Mouse (Mus musculus) neural tube, embryonic 14.5 days (tissue): ENCODE results near the gene Rcvrn. TPM values are rescaled to one million over a fixed set of nuclear protein-coding genes. Genes with fewer than 3 reads are reported as not detected.

Experiments used
- ATAC-seq: fragments of 200-750 bp; cut with Nextera tagmentation; 2 replicates; pipeline ENCODE4 v1.8.0; 2017; ENCODE audit warnings: low read depth, mild to moderate bottlenecking, moderate TSS enrichment, moderate library complexity
- H3K27ac ChIP-seq: fragments of 300-500 bp; sonication (generic); 2 replicates; pipeline ENCODE4 v1.5.1; 2014; ENCODE audit warnings: low read depth, mild to moderate bottlenecking, control low read depth, low read length, moderate library complexity, mixed read lengths
- H3K27me3 ChIP-seq: fragments of 300-500 bp; sonication (generic); 2 replicates; pipeline ENCODE4 v1.6.1; 2014; ENCODE audit warnings: low read length; ENCODE audit not compliant: control insufficient read depth, insufficient read depth
- H3K36me3 ChIP-seq: fragments of 300-500 bp; sonication (generic); 2 replicates; pipeline ENCODE4 v1.6.1; 2014; ENCODE audit warnings: low read length, mixed read lengths; ENCODE audit not compliant: control insufficient read depth, insufficient read depth
- H3K4me1 ChIP-seq: fragments of 300-500 bp; sonication (generic); 2 replicates; pipeline ENCODE4 v1.6.1; 2014; ENCODE audit warnings: low read length; ENCODE audit not compliant: control insufficient read depth, insufficient read depth
- H3K4me2 ChIP-seq: fragments of 300-500 bp; sonication (generic); 2 replicates; pipeline ENCODE4 v1.6.1; 2014; ENCODE audit warnings: mild to moderate bottlenecking, low read depth, low read length, control low read depth
- H3K4me3 ChIP-seq: fragments of 300-500 bp; sonication (generic); 2 replicates; pipeline ENCODE4 v1.5.1; 2014; ENCODE audit warnings: low read depth, low read length, control low read depth, mixed read lengths
- H3K9ac ChIP-seq: fragments of 300-500 bp; sonication (generic); replicated peaks from 2 replicates; pipeline ENCODE4 v1.6.1; 2014; ENCODE audit warnings: low read depth, mild to moderate bottlenecking, control low read depth, low read length, mixed read lengths
- H3K9me3 ChIP-seq: fragments of 300-500 bp; sonication (generic); 2 replicates; pipeline ENCODE4 v1.6.1; 2016; ENCODE audit warnings: low read length; ENCODE audit not compliant: control insufficient read depth
- WGBS: fragments of 180-500 bp; shearing (Covaris S2); extraction: QIAGEN DNeasy Blood & Tissue Kit; methylation state at CpG from one replicate; pipeline ENCODE4 v1.1.7; 2014; 5-methylcytosine and 5-hydroxymethylcytosine counted together
- polyA plus RNA-seq: library from polyadenylated mRNA; unstranded; fragments of >200 nt; fragmentation: Nextera tagmentation; extraction: Ambion mirVana; gene quantifications from 2 replicates; pipeline ENCODE4 v1.2.1, GENCODE M21; 2014

Gene Rcvrn
- polyA plus RNA-seq, 1 experiment from 2014 or later: not detected

DNA sequence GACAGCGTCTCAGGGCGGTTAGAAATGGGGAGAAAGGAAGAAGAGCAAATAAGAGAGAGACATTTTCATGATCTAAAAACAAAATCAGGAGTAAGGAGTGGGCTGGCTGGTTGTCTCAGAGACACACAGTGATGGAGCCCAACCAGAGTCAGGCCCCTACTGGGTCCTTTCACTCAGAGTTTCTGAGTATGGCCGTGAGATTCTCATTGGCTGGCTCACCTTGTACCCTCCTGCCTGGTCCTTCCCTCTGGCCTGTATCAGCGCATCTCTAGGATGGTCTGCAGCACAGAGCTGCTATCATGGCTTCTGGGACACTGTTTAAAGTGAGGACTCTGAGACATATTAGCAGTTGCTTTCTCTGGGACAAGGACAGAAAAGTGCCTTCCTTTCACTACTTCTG, 40.6 kb upstream of the Rcvrn start:
- Histone ChIP-seq H3K9ac (no peak overlapping the region), H3K4me2 (no peak overlapping the region), H3K4me3 (no peak overlapping the region), H3K27me3 (no peaks in the 10 kb centered on the region), H3K4me1 (0 out of 2 replicates have a peak, but pooled peaks cover 5% of the 10 kb centered on the region), H3K9me3 (no peaks in the 10 kb centered on the region), H3K36me3 (no peaks in the 10 kb centered on the region), H3K27ac (no peak overlapping the region)
- WGBS: 87% methylated on average over 4 of the region's 4 CpGs
- no peak for ATAC-seq

- no peak overlapping the region for H3K4me3 ChIP-seq
- 68% methylated on average over 17 of the region's 17 CpGs for WGBS
- H3K27ac ChIP-seq: no peak overlapping the region
- 0 out of 2 replicates have a peak overlapping the region, but pooled peaks have one; percentile 3 for H3K9ac ChIP-seq
- H3K4me2 ChIP-seq: no peak overlapping the region
- H3K9me3 ChIP-seq: no peaks in the 10 kb centered on the region
- H3K4me1 ChIP-seq: 0 out of 2 replicates have a peak, but pooled peaks cover 5% of the 10 kb centered on the region
- no peaks in the 10 kb centered on the region for H3K36me3 ChIP-seq
- no peak for ATAC-seq
- no peaks in the 10 kb centered on the region for H3K27me3 ChIP-seq
These were observed 39.7 kb upstream of the Rcvrn start for GRCm38 (mm10) chr11:67655236-67655959.

DNA sequence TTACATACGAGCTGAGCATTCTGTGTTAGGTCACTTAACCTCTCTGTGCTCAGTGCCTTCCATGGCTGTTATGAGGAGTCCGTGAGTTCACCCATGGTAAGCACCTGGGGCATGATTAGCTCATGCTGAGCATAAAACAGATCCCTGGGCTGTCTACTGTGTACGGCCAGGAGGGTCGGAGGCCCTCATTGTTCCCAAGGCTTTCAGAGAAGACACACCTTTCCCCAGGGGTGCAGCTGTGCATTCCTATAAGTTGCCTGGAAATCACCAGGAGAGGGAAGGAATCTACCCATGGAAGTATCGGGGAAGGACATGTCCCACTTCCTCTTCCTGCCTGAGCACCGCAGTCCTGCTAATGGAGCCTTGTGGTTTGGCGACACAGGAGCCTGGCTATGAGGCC, 38.8 kb upstream of the Rcvrn start:
- ATAC-seq: no peak
- H3K9ac ChIP-seq: no peak overlapping the region
- H3K4me1 ChIP-seq: 0 out of 2 replicates have a peak, but pooled peaks cover 5% of the 10 kb centered on the region
- H3K9me3 ChIP-seq: no peaks in the 10 kb centered on the region
- no peak overlapping the region for H3K27ac ChIP-seq
- H3K36me3 ChIP-seq: no peaks in the 10 kb centered on the region
- H3K27me3 ChIP-seq: no peaks in the 10 kb centered on the region
- WGBS: 82% methylated on average over 7 of the region's 7 CpGs
- no peak overlapping the region for H3K4me3 ChIP-seq
- H3K4me2 ChIP-seq: no peak overlapping the region

GRCm38 (mm10) chr11:67656811-67657210, 38.3 kb upstream of the Rcvrn start:
- no peak overlapping the region for H3K27ac ChIP-seq
- no peaks in the 10 kb centered on the region for H3K9me3 ChIP-seq
- no peaks in the 10 kb centered on the region for H3K36me3 ChIP-seq
- no peaks in the 10 kb centered on the region for H3K27me3 ChIP-seq
- H3K4me1 ChIP-seq: 0 out of 2 replicates have a peak, but pooled peaks cover 5% of the 10 kb centered on the region
- no peak overlapping the region for H3K4me3 ChIP-seq
- 85% methylated on average over 9 of the region's 9 CpGs for WGBS
- ATAC-seq: no peak
- H3K9ac ChIP-seq: no peak overlapping the region
- H3K4me2 ChIP-seq: no peak overlapping the region

- H3K4me2 ChIP-seq: no peak overlapping the region
- H3K27me3 ChIP-seq: no peaks in the 10 kb centered on the region
- peak; percentile 38; the same call in 1 of the 2 replicates for ATAC-seq
- 0 out of 2 replicates have a peak, but pooled peaks cover 2% of the 10 kb centered on the region for H3K4me1 ChIP-seq
- no peaks in the 10 kb centered on the region for H3K9me3 ChIP-seq
- no peaks in the 10 kb centered on the region for H3K36me3 ChIP-seq
- WGBS: 44% methylated on average over 11 of the region's 11 CpGs
- H3K27ac ChIP-seq: no peak overlapping the region
- no peak overlapping the region for H3K9ac ChIP-seq
- H3K4me3 ChIP-seq: no peak overlapping the region
These were observed 37.3 kb upstream of the Rcvrn start for GRCm38 (mm10) chr11:67657685-67658382.

DNA sequence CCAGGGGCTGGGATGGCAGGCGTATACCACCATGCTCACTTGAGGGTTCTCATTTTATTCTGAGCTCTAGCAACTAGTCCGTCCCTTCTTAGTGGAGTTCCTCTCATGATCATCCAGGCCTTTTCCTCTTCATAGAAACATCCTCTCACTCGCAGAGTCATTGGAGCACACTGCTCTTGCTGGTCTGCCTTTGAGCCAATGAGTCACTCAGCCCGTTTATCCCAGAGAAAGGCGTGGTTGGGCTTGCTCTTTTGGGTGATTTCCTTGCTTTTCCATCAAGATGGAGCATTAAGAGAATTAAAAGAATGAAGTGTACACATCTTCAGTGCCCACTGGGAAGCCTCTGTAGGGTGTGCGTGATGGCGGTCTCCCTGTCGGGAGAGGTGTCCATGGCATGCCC, 33.7 kb upstream of the Rcvrn start:
- no peak overlapping the region for H3K4me2 ChIP-seq
- no peaks in the 10 kb centered on the region for H3K9me3 ChIP-seq
- H3K36me3 ChIP-seq: no peaks in the 10 kb centered on the region
- H3K4me1 ChIP-seq: no peaks in the 10 kb centered on the region
- no peaks in the 10 kb centered on the region for H3K27me3 ChIP-seq
- H3K9ac ChIP-seq: no peak overlapping the region
- no peak for ATAC-seq
- 90% methylated on average over 8 of the region's 8 CpGs for WGBS
- no peak overlapping the region for H3K4me3 ChIP-seq
- H3K27ac ChIP-seq: no peak overlapping the region

DNA sequence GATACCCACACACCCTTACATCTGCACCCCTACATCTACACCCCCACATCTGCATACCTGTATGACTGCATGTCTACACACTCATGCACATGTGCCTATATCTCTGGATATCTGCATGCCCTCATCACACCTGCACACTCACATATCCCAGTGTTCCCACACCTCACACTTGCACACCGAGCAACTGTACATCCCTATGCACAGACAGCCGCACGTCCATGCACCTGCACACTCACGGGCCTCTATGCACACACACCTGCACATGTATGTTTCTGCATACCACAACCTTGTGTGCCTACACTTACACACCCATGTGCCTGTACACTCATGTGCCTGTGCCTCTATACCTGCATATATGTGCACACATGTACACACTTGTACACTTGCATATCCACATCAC, 31.7 kb upstream of the Rcvrn start:
- Histone ChIP-seq H3K9ac (no peak overlapping the region), H3K4me1 (no peaks in the 10 kb centered on the region), H3K27me3 (no peaks in the 10 kb centered on the region), H3K9me3 (no peaks in the 10 kb centered on the region), H3K4me3 (no peak overlapping the region), H3K27ac (no peak overlapping the region), H3K4me2 (no peak overlapping the region), H3K36me3 (no peaks in the 10 kb centered on the region)
- 97% methylated on average over 4 of the region's 4 CpGs for WGBS
- ATAC-seq: no peak

DNA sequence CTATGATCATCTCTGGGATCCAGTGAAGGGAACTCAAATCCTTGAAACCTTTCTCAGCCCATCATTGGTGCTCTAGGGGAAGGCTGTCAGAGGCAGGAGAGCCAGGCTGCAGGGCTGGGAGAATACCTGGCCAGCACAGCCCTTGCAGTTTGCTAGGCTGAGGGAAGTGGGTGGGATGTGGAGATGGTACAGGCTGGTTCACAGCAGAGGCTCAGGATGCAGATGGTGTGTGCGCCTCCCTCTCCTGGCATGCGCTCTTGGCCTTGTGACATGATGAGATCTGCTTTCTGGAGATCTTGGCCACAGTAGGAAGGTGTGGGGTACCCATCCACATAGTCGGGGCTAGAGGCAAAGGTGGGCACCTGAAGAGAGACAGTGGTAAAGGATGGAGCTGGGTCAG, 30.9 kb upstream of the Rcvrn start:
- Histone ChIP-seq H3K9me3 (no peaks in the 10 kb centered on the region), H3K4me2 (no peak overlapping the region), H3K36me3 (no peaks in the 10 kb centered on the region), H3K4me3 (no peak overlapping the region), H3K27me3 (no peaks in the 10 kb centered on the region), H3K4me1 (no peaks in the 10 kb centered on the region), H3K27ac (peak overlapping the region; percentile 68), H3K9ac (no peak overlapping the region)
- no peak for ATAC-seq
- WGBS: 92% methylated on average over 3 of the region's 3 CpGs

DNA sequence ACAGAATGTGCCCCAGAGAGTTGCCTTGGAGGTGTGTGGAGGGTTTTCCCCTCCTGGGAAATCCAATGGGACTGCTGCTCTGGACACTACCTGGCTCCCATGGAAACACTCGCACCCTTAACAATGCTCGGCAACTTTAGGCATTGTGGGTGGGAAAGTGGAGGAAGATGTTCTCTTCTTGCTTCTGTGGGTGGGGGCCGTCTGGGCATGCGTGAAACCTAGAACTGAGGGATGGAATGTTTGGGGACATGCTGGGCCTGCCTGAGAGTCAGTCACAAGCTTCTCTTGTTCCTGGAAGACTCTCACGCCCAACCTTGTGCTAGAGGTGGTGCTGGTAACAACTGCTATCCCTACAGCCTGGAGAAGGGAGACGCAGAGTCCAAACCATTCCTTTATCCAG, 30.2 kb upstream of the Rcvrn start:
- no peak overlapping the region for H3K4me2 ChIP-seq
- H3K4me3 ChIP-seq: no peak overlapping the region
- no peaks in the 10 kb centered on the region for H3K27me3 ChIP-seq
- no peak overlapping the region for H3K9ac ChIP-seq
- no peak overlapping the region for H3K27ac ChIP-seq
- WGBS: 82% methylated on average over 6 of the region's 6 CpGs
- H3K9me3 ChIP-seq: no peaks in the 10 kb centered on the region
- no peak for ATAC-seq
- H3K36me3 ChIP-seq: no peaks in the 10 kb centered on the region
- no peaks in the 10 kb centered on the region for H3K4me1 ChIP-seq
